Mouse (Mus musculus) ES-E14 (cell line): ENCODE measurements at regions not wholly inside any gene's neighbourhood (a gene's known extent, or its start where the extent isn't known, plus 50 kb on each side); places are given as distances from the start of the nearest gene placed in this dataset.
A peak's percentile ranks its signal among the peaks of the same experiment; 100 is the strongest.
"Not testable (repeated sequence)": the region's sequence is repeated elsewhere in the genome, so short reads cannot be mapped to it uniquely, and the experiment has no call there.

Experiments used
- DNase-seq: peaks from one replicate; pipeline ENCODE4 v3.0.0-alpha.2; 2013; ENCODE audit warnings: low read depth, low spot score
- H3K27ac ChIP-seq: 2 replicates; pipeline ENCODE4 v1.5.1; 2012; ENCODE audit warnings: low read depth, mild to moderate bottlenecking, low read length, moderate library complexity, mixed read lengths; ENCODE audit not compliant: poor library complexity, insufficient read depth, severe bottlenecking
- H3K36me3 ChIP-seq: 2 replicates; pipeline ENCODE4 v1.6.1; 2012; ENCODE audit warnings: mild to moderate bottlenecking, low read length, moderate library complexity, mixed read lengths; ENCODE audit not compliant: control insufficient read depth, poor library complexity, insufficient read depth, severe bottlenecking
- H3K4me1 ChIP-seq, 2 experiments: fragments of 150-350 bp in 1 of 2; sonication (generic) in 1 of 2; 2 replicates each; pipeline ENCODE4 v1.6.1; 2012; ENCODE audit warnings: low read length in 2 of 2, mild to moderate bottlenecking in 1 of 2, mixed read lengths in 1 of 2; ENCODE audit not compliant: control insufficient read depth in 2 of 2, insufficient read depth in 2 of 2, poor library complexity in 1 of 2
- H3K4me3 ChIP-seq, 2 experiments: fragments of 150-350 bp in 1 of 2; sonication (generic) in 1 of 2; 2 replicates each; pipeline ENCODE4 v1.5.1; 2012; ENCODE audit warnings: low read length in 2 of 2, low read depth in 1 of 2, mild to moderate bottlenecking in 1 of 2, mixed read lengths in 1 of 2; ENCODE audit not compliant: insufficient read depth in 1 of 2, poor library complexity in 1 of 2, severe bottlenecking in 1 of 2
- H3K9ac ChIP-seq: 2 replicates; pipeline ENCODE4 v1.6.1; 2012; ENCODE audit warnings: low read depth, mild to moderate bottlenecking, low read length, mixed read lengths; ENCODE audit not compliant: poor library complexity, insufficient read depth, severe bottlenecking
- H3K9me3 ChIP-seq: fragments of 150-350 bp; sonication (generic); 2 replicates; pipeline ENCODE4 v1.6.1; 2012; ENCODE audit warnings: low read depth, mild to moderate bottlenecking, low read length; ENCODE audit not compliant: control insufficient read depth, insufficient read depth
- CHD2 ChIP-seq: IDR thresholded peaks from 2 replicates; pipeline ENCODE4 v1.6.1; 2014; ENCODE audit warnings: mild to moderate bottlenecking, low read depth, low read length, inconsistent platforms
- HCFC1 ChIP-seq: IDR thresholded peaks from 2 replicates; pipeline ENCODE4 v1.6.1; 2012; ENCODE audit warnings: low read length, inconsistent platforms, borderline replicate concordance; ENCODE audit not compliant: insufficient read depth
- MAFK ChIP-seq: IDR thresholded peaks from 2 replicates; pipeline ENCODE4 v1.6.1; 2014; ENCODE audit warnings: mild to moderate bottlenecking, low read depth, low read length, inconsistent platforms; ENCODE audit not compliant: insufficient read depth
- ZC3H11A ChIP-seq: IDR thresholded peaks from 2 replicates; pipeline ENCODE4 v1.6.1; 2012; ENCODE audit warnings: low read depth, mild to moderate bottlenecking, inconsistent platforms, low read length, borderline replicate concordance
- ZNF384 ChIP-seq: IDR thresholded peaks from 2 replicates; pipeline ENCODE4 v1.6.1; 2012; ENCODE audit warnings: low read depth, low read length, inconsistent platforms
- in situ Hi-C, 2 experiments: fragments of 600-800 bp; cut with MboI; formaldehyde crosslinking; loops; one replicate each; pipeline ENCODE4 v1.15.1; 2025; ENCODE audit warnings: low sequenced_read_pairs in 2 of 2, inconsistent platforms in 1 of 2; ENCODE audit not compliant: unreplicated experiment in 2 of 2

- Histone ChIP-seq H3K4me1 (no peaks in the 10 kb centered on the region), H3K4me3 (no peak overlapping the region), H3K9me3 (no peaks in the 10 kb centered on the region), H3K27ac (no peak overlapping the region), H3K9ac (no peak overlapping the region), H3K36me3 (no peaks in the 10 kb centered on the region)
- in situ Hi-C loops: no loop called here
- TF ChIP-seq CHD2 (no peak), HCFC1 (no peak), ZNF384 (no peak), ZC3H11A (no peak), MAFK (no peak)
- no peak for DNase-seq
These were observed 277.6 kb upstream of the Kdm8 start for GRCm38 (mm10) chr7:125166881-125167351.

DNA sequence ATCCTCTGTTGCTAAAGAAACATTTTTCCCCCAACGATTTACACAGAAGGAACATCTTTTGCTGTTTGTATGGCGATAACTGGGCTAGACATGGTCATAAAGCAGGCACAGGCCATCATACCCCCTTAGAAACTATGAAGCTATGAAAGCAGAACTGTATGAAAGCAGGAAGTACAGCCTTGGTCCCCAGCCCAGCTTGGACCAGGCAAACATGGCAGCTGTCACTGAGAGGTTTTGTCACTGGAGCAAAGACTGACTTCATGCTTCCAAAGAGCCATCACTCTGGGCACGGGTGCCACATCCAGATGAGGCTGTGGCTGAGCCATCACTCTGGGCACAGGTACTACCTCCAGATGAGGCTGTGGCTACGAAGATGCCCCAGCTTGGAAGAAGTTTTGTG is 276.8 kb upstream of the Kdm8 start:
- no peak overlapping the region for H3K9ac ChIP-seq
- no peak overlapping the region for H3K4me3 ChIP-seq
- in situ Hi-C loops: no loop called here
- H3K36me3 ChIP-seq: no peaks in the 10 kb centered on the region
- no peaks in the 10 kb centered on the region for H3K9me3 ChIP-seq
- no peak for DNase-seq
- H3K4me1 ChIP-seq: no peaks in the 10 kb centered on the region
- no peak for TF ChIP-seq ZC3H11A
- TF ChIP-seq HCFC1: no peak
- no peak overlapping the region for H3K27ac ChIP-seq

- no peaks in the 10 kb centered on the region for H3K4me1 ChIP-seq
- no peak overlapping the region for H3K27ac ChIP-seq
- in situ Hi-C loops: no loop called here
- no peaks in the 10 kb centered on the region for H3K36me3 ChIP-seq
- no peaks in the 10 kb centered on the region for H3K9me3 ChIP-seq
- no peak overlapping the region for H3K4me3 ChIP-seq
- H3K9ac ChIP-seq: no peak overlapping the region
- TF ChIP-seq HCFC1: no peak
- no peak for TF ChIP-seq MAFK
- TF ChIP-seq ZNF384: no peak
- TF ChIP-seq CHD2: no peak
- TF ChIP-seq ZC3H11A: no peak
- no peak for DNase-seq
These were observed 262.9 kb upstream of the Kdm8 start for GRCm38 (mm10) chr7:125181548-125181947.

GRCm38 (mm10) chr7:125182266-125182665 is 262.2 kb upstream of the Kdm8 start:
- no peak for DNase-seq
- in situ Hi-C loops: no loop called here

DNA sequence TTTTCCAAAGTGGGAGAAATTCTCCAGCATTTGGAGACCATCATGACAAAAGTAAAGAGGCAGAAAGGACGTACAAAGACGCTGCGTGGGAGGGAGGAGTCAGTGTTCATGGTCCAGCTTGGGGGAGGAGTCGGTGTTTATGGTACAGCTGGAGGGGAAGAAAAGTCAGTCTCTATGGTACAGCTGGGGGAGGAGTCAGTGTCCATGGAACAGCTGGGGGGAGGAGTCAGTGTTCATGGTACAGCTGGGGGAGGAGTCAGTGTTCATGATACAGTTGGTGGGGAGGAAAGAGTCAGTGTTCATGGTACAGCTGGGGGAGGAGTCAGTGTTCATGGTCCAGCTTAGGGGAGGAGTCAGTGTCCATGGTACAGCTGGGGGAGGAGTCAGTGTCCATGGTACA is 261.5 kb upstream of the Kdm8 start:
- DNase-seq: peak; percentile 28
- H3K9me3 ChIP-seq, H3K27ac ChIP-seq, H3K36me3 ChIP-seq, H3K9ac ChIP-seq, H3K4me3 ChIP-seq, in situ Hi-C loops, H3K4me1 ChIP-seq: not testable (repeated sequence)

More at GRCm38 (mm10) chr7:125182266-125182665, 262.2 kb upstream of the Kdm8 start:
- no peaks in the 10 kb centered on the region for H3K9me3 ChIP-seq
- H3K9ac ChIP-seq: no peak overlapping the region
- no peaks in the 10 kb centered on the region for H3K4me1 ChIP-seq
- no peak overlapping the region for H3K27ac ChIP-seq
- no peaks in the 10 kb centered on the region for H3K36me3 ChIP-seq
- no peak for TF ChIP-seq MAFK
- TF ChIP-seq CHD2: no peak
- TF ChIP-seq ZC3H11A: no peak
- TF ChIP-seq HCFC1: no peak
- no peak for TF ChIP-seq ZNF384
- H3K4me3 ChIP-seq: no peak overlapping the region
